Mouse (Mus musculus): ENCODE results near the gene Ak2.

The Ak2 gene

DNA sequence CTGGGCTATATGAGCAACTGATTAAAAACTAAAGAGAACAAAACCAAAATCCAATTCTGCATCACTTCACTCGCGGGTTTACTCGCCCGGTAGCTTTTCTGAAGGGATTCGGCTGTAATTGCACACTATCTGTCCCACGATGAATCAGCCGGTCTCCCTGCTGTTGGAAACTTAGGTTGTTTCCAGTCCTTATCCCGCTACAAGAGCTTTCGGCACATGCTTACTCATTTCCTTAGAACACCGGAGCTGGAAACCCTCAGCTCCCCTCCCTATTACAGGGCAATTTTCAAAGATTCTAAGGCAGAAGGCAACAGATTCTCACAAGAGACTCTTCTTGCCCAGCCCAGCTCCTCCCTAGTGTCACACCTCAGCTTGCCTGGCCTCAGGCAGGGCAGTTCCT lies 25.4 kb downstream of the Ak2 start:
- no peak for DNase-seq

DNA sequence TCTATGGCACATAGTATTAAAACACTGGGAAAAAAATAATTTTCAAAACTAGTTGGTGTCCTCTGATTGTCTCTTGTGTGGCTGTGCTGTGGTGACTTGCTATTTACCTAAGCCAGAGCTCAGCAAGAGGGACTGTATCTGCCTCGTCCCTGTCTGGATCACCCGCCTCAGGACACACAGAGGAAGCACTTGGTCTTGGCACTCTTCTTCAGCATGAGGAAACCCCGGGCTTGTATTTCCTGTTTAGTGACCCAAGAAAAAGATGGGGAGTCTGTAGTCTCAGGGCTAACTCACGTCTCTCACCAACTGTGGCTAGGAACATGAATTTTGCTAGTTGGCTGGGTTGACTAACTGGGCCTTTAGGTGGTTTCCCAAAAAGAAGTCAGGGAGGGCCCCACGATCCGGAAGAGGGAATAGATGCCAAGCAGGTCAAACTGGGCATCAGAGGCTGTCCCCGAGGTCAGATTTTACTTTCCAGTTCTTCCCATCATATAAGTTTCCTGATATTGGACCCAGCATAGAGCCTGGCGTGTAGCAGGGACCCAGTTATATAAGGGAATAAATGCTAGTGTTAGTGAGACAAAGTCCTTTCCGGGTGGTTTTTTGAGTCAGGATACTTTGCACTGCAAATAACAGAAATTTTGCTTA lies 27.2 kb downstream of the Ak2 start:
- DNase-seq = no peak

DNA sequence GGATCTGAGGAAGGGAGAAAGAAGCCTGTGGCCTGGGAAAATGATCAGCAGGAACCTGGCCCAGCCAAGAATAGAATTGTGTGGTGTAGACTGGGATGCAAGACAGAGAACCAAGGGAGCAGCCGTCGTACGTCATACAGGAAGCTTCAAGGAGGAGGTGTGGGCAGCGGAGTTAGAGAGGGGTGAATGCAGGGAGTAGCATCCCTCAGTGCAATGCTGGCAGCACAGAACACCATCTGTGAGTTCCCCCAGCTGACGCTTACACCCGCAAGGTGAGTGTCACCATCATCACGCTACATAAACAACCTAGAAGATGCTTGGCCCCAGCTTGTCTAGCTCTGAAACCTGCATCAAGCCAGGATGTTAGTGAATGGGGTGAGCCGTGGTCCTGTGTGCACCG lies 28.0 kb downstream of the Ak2 start:
- peak; percentile 61 for DNase-seq

DNA sequence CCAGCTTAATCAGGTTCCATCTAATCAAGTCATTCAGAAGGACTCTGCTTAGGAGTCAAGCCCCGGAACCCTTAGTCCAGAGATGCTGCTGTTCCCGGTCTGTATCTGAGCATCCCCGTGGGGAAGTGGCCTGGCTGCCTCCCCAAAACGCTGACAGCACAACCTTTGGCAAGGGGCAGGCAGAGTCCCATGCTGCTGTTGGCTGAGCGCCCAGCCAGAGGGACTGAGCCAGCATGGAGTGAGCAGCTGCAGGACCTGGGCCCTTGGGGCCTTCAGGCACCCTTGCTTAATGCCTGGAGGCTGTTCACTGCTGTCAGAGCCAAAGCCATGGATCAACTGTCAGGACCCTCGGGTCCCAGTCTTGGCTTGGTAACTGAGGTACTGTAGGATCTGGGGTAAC lies 28.7 kb downstream of the Ak2 start:
- peak; percentile 75 for DNase-seq

DNA sequence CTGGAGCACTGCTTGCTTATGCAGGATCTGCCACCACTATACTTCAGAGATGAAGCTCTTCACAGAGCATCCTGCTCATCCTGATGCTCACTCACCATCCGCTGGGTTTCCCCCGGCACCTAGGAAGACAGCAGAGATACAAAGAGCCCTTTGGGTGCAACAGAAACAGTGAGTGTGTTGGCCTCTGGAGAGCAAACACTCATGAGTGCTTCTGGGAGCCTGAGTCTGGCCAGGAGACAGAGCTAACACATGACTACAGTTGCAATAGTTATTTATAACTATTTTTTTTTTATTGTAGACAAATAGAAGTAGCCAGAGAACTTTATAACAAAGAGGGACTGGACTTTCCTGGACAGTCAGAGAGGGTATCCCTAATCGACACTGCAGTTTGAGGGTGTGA lies 29.7 kb downstream of the Ak2 start:
- DNase-seq = no peak

DNA sequence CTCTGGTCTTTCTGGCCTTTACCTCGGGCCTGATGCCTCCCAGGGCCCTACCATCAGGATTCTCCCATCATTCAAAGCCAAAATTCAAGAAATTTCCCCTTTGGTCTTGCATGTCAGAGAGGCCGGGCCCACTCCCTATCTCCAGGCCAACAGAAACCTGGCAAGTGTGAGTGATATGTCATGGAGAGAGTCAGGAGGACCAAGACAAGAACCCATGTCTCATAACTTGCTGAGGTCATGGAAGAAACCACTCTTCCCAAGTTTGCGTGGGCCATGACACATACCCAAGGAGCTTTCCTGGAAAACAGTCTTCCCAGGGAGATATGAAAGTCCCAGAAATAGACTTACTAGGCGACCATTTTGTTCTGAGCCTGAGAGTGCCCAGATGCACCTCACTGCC lies 30.1 kb downstream of the Ak2 start:
- no peak for DNase-seq

DNA sequence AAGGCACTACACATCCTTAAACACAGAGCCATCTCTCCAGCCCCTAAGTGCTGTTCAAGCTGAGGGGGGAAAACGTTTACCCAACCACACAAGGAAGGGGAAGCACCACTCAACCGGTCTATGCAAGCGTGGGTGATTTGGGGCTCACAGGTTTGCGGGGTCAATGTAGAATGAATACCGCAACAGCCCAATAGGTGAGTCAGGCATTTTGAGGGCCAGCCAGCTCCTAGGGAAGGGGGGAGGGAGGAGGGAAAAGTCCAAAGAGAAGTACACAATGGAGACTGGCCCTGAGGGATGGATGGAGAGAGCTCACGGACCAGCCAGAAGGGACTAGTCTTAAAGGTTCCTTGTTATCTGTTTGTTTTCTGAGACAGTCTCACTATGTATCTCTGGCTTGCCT lies 32.1 kb downstream of the Ak2 start:
- no peak for DNase-seq

DNA sequence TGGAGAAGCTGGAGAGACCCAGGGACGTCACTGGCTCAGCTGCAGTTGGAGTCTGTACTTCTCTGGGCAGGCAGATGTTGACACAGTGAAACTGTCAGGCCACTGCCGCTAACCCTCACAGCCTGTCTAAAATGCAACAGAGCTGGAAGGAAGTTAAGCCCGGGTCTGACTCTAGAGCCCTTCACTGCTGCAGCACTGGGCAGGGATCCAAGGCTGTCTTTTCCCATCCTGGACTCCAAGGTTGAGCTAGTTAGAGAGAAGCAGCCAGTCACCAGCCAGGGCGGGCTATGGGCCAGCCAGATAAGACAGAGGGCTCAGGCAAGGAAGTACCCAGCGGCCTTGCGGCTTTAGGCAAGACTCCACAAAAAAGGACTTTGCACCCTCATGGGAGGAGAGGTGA lies 33.0 kb downstream of the Ak2 start:
- no peak for DNase-seq

DNA sequence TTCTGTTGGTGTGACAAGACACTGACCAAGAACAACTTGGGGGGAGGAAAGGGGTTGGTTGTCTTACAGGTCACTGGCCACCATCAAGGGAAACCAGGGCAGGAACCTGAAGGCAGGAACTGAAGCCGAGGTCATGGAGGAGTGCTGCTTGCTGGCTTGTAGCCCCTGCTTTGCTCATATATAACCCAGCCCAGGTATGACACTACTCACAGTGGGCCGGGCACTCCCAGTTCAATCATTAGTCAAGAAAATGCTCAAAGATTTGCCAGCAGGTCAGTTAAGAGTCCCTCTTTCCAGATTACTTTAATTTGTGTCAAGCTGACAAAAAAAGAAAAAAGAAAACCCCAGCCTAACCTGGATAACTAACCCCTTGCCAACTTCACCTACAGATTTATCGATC lies 33.9 kb downstream of the Ak2 start:
- DNase-seq = no peak

DNA sequence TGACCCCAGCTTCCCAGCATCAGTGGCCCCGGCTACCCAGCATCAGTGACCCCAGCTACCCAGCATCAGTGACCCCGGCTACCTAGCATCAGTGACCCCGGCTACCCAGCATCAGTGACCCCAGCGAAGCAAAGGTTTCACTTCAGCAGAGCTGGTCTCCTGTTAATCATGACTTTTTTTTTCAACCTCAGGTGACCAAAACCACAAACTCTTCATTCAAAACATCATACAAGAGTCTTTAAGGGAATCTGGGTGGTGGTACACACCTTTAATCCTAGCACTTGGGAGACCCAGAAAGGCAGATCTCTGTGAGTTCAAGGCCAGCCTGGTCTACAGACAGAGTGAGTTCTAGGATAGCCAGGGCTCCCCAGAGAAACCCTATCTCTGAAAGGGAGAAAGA lies 39.0 kb downstream of the Ak2 start:
- DNase-seq = no peak

DNA sequence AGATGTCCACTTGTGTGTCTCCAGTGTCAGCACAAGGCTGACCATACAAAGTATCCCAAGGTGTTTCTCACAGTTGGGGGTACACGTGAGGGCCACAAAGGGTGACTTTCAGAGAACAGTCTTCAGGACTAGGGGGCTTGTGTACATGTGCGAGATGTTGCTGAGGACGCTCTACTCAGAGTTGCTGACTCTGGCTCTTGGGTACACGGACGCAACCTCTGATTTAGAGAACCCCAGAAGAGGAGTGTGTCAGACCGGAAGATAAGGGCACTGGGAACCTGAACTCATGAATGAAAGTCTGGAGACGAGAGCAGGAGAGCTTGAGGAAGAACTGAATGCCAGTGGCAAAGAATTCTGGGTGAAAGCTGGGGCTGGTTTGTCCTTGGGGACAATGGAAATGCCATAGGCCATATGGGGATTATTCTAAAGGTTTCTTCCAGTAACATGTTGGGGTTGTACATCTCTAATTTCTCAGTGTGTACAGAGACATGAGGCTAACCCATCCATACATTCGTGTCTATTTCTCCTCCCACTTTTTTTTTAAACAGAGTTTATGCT lies 39.7 kb downstream of the Ak2 start:
- no peak for DNase-seq

DNA sequence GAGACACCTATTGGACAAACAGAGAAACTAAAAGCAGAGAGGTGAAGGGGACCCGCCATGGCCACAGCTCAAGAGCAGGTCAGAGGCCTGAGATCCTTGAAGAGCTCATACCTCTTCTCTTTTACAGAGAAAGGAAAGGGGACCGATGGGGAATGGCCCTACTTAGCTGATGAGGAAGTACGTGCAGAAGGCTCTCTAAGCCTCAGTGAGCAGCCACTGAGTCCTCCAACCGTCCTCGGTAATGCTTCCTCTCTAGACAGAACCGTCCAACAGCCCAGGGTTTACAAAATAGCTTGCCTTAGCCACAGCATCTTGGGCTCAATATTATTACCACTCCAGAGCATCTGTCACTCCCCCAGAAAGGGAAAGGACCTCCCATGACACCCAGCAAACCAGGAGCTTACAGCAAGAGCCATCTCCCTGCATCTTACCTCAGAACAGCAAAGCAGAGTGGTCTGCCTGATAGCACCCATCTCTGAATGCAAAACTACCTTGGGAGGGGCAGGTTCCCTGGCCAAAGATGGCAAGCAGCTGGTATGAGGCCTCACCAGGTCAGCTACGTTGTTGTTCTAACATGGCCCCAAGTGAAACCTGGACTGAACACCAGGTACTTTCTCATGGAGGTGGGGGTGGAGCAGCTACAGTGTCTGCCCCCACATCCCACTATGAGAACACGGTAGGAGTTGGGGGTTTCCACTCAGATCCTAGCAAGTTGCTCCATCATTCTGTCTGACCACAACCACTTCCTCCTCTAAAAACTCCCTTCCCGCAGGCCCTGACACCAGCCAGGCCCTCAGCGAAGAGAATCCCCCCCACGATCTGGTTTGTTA lies 40.6 kb downstream of the Ak2 start:
- no peak for DNase-seq

DNA sequence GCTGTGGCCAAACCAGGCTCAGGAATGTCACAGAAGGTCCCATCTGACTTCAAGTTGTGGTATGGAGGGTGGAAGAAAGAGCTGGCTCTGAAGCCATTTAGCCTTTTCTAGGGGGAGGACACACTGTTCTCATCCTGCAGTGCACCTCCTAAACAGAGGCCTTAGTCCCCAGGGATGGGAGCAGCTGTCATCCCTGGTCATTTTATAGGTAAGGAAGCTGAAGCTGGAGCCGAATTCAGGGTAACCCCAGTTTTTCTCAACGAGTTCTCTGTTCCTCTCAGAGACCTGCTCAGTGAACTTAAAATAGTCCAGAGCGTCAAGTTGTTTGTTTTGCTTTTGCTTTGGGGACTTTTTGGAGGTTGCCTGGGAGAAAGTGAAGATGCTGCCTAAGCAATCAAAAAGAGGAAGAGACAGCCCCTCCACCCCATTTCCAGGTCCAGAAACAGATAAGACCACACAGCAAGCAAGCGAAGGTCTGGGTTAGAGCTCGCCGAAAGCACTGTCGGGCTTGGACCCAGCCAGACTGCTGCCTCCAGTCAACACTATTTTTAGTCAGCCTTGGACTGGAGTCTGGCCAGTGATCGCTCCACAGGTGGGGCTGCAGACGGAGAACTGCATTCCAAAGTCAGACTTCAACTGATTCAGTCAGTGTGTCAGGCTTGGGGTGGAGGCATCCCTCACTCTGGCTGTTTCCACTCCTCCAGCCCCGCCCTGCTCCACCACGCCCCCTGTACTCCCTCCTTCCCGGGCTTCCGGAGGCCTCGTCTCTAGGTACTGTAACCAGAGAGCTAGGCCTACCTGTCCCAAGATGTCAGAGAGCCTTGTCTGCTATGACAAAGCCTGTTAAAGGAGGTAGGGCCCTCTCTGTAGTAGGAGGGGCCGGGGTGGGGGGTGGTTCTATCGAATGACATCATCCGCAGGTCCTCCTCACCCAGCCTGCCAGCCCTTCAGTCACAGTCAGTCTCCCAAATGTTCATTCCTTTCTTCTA lies 41.5 kb downstream of the Ak2 start:
- DNase-seq = peak; percentile 60

DNA sequence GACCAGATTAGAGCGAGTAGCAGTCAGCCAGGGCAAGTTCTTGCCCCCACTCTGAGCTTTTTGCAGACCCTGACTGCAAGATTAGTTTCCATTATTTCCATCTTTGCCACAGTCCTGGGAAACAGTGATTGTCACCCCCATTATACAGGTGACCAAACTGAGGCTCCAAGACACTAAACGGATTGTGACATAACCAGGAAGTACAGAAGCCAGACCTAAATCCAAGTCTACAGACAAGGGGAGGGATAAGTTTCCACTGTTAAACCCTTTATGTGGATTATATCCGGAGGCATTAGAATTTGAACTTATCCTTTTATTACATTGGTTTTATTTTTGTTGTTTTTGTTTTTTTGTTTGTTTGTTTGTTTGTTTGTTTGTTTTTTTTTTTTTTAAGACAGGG lies 42.5 kb downstream of the Ak2 start:
- DNase-seq = no peak

DNA sequence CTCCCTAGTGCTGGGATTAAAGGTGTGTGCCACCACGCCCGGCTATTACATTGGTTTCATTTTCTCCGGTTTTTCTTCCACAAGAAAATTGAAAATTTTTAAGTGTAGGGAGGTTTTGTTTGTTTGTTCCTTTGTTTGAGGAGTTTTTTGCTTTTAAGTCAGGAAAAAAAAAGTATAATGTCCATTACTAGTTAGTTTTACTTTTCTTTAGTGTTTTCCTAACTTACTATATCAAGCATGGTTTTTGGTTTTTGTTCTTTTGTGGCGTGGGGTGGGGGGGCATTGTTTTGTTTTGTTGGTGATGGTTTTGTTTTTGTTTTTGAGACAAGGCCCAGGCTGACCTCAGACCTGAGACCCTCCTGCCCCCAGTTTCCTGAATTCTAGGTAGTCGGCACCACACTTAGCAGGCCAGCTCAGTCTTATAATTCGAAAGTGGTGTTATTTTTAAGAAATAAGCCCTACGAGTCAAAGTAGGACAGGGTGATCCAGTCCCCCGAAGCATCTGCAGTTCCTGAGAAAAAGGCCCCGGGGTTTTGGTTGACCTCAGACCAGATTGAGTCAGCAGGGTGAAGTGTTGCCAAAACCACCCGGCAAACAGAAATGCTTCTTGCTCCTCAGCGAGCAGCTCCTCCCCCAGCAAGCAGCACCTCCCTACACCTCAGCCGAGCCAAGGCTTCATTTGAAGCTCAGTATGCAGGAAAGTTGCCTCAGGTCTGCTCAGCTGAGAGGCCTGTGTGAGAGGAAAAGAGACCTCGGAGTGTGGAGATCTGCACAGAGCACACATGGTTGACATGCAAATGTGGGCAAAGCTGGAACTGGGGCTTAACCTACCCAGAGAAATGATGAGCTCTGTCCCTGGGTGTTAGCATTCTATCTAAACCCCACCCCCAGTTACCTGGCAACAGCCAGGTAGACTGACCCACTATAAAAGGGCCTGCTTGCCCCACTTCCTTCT lies 43.2 kb downstream of the Ak2 start:
- DNase-seq = no peak

DNA sequence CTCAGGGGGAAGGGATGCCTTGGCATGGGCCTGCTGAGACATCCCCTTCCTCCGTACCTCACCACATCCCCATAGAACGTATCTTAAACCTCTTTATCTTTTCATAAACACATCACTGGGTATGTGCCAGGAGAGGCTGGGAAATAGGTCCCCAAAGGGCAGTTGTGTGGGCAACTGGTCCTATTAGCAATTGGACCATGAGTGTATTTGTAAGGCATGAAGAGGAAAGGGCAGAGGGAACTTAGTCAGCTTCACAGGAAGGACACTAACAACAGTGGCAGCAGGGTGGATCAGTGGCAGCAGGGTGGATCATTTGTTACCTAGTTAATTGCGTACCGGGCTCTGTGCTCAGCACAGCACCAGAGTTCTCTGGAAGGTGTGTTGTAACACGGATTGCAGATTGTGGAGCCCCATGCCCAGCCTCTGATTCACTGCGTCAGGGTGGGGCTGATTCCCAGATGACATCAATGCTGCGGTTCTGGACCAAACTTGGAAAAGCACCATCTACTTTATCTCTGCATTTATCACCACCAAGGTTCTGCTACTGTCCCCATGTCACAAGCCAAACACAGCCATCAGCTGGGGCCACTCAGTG lies 44.2 kb downstream of the Ak2 start:
- no peak for DNase-seq

DNA sequence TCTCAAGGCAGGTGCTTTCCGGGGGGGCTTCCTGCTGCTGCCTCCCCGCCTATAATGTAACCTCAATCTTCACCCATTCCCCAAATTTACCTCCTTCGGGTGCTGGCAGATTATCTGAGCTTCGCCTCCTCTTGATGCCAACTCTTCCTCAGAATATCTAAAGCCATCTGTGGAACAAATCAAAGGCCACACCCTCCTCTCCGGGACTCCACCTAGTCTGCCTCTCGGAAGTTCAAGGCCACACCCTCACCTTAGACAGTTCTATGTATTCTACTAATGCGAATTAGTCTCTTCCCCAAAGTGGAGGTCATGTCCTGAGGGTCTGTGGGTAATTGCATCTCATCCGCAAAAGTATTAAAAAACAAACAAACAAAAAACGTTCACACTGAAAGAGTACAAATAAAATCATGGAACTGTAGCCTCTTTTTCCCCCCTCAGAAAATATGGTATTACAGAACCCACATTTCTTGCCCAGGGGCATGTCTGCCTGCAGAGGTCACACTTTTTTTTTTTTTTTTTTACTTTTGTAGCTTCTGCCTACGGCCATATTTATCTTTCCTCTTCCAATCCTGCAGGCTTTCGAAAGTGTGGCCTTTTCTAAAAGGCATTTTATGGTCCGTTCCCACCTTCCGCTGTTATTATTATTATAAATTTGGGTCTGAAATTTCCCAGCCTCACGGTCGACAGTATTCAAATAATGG lies 56.1 kb downstream of the Ak2 start:
- no peak for DNase-seq

DNA sequence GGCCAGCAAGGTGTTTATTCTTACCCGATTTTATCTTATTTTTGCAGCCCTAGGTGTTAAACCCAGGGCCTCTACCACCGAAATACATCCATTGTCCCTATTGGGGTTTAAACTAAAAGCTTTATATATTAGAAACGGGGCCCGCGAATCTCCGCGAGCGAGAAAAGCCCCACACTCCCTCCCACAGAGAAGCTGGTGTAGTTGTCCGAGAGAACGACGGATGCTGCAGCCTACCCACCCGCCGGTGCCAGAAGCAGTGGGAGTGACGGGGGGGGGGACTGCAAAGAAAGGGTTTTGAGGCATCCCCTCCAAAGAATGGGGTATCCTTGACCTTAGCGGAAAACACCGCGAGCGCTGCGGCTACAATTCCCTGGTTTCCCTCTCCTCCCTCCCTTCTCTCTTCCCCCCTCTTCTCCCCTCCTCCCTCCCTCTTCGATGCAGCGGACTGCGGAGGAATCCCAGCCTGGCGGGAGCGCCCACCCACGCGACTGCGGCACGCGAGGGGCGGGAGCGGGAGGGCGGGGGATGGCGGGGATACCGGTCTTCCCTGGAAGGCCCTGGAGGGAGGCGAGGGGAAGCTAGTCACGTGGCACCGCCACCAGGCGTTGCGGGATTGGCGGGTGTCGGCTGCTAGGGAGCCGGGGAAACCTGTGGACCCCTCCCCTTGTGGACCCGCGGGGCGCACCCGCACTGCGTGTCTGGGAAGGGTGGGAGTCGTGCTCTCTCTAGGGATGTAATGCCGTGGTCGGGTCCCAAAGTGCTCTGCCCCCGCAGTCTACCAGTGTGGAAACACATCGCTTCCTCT lies 56.9 kb downstream of the Ak2 start:
- DNase-seq = peak; percentile 87

DNA sequence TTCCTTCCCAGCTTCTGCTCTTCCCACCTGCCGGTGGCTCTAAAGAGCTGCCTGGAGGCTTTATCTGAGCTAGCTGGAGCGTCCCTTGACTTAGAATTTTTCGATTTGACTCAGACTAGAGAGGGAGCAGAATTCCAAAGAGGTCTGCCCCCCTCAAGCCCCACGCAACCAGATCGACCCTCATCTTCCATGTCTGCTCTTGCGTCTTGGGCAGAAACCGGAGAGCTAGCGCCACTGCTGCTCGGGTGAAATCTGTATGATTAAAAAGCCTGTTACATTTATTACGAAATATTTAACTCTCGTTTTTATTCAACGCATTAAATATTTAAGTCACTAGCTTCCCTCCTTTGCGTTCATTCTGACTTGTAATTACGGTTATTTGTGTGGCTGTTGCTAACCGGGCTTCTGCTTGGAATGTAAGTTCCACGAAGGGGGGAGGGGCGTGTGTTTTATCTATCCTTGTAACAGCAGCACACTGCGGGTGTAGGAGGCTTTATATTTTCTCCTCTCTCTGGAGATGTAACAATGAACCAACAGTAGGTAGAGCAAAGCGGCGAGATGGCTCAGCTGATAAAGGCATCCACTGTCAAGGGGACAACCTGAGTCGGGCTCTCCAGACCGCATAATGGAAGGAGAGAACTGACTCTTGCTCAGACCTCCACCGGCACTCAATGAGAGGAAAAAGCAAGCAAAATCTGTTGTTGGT lies 57.7 kb downstream of the Ak2 start:
- DNase-seq = peak; percentile 61
